Mouse (Mus musculus) adipocyte (in vitro differentiated cells): ENCODE data around the gene Celf1.
A peak's percentile ranks its signal among the peaks of the same experiment; 100 is the strongest.
"Not testable (repeated sequence)": the region's sequence is repeated elsewhere in the genome, so short reads cannot be mapped to it uniquely, and the experiment has no call there.

ENCODE experiments used
- DNase-seq: peaks from one replicate; pipeline ENCODE4 v3.0.0-alpha.2; 2016; ENCODE audit warnings: low spot score

The Celf1 gene

DNA sequence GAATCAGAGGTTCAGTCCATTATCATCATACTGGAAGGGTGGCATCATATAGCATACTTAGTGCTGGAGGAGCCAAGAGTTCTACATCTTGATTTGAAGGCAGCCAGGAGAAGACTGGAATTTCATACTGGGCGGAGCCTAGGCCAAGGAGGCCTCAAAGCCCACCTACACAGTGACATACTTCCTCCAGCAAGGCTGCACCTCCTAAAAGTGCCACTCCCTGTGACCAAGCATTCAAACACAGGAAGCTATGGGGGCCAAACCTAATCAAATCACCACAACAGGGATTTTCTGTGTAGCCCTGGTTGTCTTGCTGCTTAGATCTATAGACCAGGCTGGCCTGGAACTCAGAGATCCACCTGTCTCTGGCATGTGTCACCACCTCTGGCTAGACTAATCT, 83.8 kb downstream of the Celf1 start:
- no peak for DNase-seq

DNA sequence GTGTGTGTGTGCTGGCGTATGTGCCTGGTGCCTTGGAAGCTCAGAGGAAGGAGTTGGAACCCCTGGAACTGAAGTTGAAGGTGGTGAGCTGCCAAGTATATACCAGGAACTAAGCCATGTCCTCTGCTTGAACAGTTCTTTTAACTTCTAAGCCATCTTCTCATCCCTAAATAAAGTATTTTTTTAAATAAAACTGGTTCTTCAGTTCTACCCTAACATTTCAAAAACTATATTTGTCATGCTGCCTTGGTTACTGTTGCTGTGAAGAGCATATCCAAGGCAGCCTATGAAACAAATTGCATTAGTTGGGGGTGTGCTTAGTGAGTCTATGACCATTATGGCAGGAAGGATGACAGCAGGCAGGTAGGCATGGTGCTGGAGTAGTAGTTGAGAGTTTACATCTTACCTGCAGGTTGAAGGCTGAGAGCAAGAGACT, 84.9 kb downstream of the Celf1 start:
- DNase-seq, result no peak

DNA sequence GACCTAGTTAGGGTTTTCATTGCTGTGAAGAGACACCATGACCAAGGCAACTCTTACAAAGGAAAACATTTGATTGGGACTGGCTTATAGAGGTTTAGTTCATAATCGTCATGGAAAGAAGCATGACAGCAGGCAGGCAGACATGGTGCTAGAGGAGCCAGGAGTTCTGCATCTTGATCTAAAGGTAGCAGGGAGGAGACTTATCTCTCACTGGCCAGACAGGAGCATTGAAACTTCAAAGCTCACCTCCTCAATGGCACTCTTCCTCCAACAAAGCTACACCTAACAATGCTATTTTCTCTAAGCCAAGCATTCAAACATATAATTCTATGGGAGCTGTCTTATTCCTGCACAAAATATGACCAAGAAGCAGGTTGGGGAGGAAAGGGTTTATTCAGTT, 86.3 kb downstream of the Celf1 start:
- no peak for DNase-seq

DNA sequence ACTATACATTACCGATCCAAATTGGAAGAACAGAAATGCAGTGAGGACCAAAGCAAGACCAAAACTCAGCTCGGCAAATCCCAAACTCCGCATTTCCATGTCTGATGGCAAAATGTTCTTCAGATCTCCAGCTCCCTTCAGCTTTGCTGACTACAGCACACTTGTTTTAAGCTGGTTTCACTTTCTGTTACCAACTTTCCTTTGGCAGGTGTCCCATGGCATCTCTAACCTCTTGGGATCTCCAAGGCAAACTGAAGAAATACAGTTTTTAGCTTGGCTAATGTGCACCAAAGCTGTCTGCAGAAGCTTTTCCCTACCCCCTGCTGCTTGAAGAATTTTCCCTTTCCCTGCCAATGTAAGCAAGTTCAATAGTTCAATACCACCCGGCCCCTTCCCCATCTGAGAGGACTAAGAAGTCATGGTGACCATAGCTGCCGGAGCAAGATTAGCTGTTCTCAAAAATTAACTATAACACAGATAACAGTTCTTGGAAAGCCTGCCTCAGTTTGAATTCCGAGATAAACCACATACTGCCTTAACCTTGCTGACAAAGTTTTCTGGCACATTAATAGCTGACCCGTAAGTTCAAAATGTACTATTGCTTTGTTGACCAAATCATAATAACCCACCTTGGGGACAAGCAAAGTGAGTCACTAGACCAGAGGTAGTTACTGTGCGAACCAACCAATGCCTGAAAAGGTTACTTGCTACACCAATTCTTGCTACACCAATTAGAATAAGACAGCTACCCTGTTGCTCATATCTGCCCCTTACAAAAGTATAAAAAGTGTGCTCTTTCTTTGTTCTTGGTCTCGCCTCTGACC, 87.4 kb downstream of the Celf1 start:
- DNase-seq, result peak; percentile 98

- DNase-seq, result no peak
Observed at GRCm38 (mm10) chr2:91031216-91031615, 91.0 kb downstream of the Celf1 start.

DNA sequence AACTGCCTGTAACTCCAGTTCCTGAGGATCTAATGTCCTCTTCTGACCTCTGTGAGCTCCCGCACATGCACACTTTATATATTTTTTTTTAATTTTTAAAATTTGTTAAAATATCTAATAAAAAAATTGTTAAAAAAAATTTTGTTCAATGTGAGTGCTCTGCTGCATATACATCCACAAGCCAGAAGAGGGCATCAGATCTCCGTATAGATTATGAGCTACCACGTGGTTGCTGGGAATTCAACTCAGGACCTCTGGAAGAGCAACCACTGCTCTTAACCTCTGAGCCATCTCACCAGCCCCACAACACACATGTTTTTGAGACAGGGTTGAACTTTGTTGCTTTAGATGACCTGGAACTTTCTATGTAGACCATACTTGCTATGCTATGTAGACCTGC, 92.8 kb downstream of the Celf1 start:
- DNase-seq, result peak; percentile 33

DNA sequence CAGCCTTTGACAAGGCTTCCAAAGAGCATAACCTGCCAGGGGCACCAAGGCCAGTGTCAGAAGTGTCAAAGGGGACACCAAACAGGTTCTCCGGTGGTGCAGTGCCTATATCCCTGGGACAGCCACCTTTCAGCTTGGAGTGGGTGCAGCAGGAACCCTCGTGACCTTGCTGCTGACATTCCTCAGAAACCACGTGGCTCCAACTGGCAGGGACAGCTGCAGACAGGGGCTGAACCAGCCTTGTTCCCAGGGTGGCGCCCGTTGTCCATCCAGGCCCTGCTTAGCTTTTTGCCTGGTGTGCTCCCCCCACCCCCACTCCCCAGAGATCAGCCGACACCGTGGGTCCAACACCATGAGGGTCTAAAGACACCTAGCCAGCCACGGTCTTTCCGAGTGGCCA, 95.2 kb downstream of the Celf1 start, which contains the start of gene Rapsn:
TSS of gene Rapsn (plus strand) at position 236 of the 400 bp plus-strand sequence.
- no peak for DNase-seq

GRCm38 (mm10) chr2:91041786-91042185, 101.6 kb downstream of the Celf1 start:
- no peak for DNase-seq

DNA sequence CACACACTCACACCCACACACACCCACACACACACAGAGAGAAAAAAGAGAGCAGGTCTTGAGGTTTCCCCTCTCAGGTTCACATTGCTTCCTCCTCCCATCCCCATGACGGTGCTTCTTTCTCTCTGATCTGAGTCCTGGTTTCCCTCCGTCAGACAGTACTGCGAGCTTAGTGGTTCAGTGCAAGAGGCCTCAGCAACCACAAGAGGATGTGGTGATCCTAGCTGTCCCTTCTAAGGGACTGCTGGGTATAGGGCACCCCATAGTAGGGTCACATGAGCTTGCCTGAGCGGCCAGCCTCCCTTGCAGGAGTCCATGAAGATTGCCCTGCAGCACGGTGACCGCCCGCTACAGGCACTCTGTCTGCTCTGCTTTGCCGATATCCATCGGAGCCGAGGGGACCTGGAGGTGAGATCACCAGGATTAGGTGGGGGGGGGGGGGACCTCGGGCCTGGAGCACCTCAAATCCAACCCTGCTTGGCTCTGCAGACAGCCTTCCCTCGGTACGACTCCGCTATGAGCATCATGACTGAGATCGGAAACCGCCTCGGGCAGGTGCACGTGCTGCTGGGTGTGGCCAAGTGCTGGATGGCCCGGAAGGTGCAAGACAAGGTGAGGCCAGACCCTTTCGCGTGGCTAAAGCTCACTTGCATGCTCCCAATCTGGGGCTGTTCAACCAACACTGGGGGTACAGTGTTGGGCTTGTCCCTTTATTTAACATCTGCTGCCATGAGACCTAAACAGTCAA, 102.6 kb downstream of the Celf1 start:
- no peak for DNase-seq

- DNase-seq, result no peak
Observed at GRCm38 (mm10) chr2:91044727-91045126, 104.5 kb downstream of the Celf1 start.

DNA sequence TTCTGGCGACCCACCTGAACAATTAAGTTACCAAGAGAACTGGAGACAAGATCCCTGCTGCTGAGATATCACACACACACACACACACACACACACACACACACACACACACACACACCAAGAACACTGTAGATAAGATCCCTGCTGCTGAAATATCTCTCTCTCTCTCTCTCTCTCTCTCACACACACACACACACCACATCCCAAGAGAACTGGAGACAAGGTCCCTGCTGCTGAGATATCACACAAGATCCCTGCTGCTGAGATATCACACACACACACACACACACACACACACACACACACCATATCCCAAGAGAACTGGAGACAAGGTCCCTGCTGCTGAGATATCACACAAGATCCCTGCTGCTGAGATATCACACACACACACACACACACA, 105.6 kb downstream of the Celf1 start:
- DNase-seq, result not testable (repeated sequence)

DNA sequence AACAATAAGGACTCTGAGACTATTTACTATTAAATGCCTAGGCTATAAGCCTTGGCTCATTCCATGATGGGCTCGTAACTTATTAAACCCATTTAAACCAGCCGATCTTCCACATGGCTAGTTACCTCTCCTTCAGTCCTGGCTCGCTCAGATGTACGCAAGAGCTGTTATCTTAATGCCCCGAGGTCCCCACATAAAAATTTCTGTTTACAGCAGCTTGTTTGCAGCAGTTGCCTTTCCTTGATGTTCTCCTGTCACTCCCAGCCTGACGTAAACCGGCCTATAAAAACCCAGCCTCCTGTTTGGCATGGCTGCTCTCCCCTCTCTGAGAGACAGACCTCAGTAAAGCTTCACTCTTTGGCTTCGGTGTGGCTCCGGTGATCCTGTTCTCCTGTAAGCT, 107.2 kb downstream of the Celf1 start:
- DNase-seq, result no peak

DNA sequence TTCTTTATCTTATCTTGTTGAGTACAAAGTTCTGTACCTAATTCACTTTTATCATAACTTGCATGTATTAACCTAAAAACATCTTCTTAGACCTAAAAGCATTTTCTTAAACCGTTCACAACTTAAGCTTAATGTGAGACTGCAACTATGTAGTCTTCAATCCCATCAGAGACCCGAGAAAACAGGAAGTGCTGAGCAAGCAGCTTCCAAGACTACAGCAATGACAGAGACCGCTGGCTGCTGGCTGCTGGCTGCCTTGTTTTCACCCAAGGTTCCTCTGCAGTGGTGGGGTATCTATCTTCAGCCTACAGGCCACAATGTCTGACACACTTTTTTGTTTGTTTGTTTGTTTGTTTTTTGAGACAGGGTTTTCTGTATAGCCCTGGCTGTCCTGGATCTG, 111.7 kb downstream of the Celf1 start:
- DNase-seq, result no peak

DNA sequence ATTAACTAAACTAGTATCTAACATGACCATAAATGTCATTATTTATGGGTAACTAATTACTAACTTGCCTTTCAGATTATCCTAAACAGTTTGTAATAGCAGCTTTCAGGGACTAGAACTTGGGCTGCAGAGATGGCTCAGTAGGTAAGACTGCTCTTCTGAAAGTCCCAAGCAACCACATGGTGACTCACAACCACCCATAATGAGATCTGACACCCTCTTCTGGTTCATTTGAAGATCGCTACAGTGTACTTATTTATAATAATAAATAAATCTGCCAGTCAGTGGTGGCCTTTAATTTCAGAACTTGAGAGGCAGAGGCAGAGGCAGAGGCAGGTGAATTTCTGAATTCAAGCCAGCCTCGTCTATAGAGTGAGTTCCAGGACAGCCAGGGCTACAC, 112.6 kb downstream of the Celf1 start:
- DNase-seq, result peak; percentile 36

DNA sequence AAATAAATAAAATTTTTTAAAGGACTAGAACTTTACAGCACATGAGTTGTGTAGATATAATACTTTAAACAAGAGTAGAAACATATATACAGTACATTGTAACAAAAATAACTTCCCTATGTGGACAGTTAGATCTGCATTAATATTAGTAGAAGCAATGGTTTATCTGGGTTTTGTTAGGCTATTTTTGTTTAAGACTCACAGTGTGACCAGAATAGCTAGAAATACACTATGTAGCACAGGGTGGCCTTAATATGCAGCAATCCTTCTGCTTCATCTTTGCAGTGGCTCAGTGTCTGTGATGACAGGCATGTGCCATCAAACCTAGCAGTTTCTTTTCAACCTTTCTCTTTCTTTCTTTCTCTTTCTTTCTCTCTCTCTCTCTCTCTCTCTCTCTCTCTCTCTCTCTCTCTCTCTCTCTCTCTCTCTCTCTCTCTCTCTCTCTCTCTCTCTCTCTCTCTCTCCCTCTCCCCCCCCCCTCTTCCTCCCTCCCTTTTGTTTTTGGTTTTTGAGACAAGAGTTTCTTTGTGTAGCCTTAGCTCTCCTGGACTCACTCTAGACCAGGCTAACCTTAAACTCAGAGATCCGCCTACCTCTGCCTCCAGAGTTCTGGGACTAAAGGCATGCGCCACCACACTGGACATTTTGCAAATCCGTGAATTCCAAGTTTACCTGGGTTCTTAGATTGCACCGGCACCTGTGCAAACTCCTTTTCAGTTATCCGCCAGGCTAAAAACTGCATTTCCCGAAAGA, 113.2 kb downstream of the Celf1 start:
- DNase-seq, result no peak

- DNase-seq, result peak; percentile 95
Observed at GRCm38 (mm10) chr2:91053934-91054382, 113.8 kb downstream of the Celf1 start, which contains the start of gene Psmc3. Gene Psmc3 (plus strand): TSS chr2:91054009.

- DNase-seq, result no peak
Observed at GRCm38 (mm10) chr2:91058435-91058834, 118.3 kb downstream of the Celf1 start.

- no peak for DNase-seq
Observed at GRCm38 (mm10) chr2:91059376-91059775, 119.2 kb downstream of the Celf1 start.

DNA sequence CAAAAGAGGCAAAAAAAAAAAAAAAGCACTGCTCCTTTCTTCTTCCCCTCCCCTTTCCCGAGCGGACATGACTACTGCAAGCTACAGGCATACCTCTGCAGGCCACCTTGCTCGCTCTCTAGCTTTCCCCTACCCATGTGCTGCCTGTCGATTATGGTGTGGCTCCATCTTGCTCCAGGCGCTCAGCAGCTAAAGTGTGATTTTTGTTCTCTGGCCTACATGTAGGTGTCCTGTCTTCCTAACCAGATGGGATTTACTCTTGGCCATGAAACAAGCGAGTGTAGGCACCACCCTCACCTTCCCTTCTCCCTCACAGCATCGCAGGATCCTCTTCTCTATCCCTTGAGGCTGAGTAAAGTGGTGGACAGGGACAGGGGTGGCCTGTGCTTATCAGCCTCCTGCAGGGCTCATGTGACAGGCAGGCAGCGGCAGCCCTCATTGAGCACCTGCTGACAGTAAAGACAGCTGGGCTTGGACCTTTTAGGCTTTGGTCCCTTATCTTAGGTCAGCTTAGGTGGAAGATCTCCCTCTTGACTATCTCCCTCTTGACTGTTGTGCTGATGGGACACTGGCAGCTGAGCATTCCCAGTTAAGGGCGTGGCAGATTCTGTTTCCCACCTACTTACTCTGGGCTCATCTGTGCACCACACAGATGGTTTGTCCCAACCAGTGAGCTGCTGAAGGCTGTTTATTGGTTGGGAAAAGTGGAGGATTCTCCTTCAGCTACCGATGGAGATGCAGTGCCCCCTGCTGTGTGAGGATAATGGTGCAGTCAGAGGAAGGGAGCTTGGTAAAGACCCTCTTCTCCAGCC, 120.6 kb downstream of the Celf1 start:
- peak; percentile 63 for DNase-seq

DNA sequence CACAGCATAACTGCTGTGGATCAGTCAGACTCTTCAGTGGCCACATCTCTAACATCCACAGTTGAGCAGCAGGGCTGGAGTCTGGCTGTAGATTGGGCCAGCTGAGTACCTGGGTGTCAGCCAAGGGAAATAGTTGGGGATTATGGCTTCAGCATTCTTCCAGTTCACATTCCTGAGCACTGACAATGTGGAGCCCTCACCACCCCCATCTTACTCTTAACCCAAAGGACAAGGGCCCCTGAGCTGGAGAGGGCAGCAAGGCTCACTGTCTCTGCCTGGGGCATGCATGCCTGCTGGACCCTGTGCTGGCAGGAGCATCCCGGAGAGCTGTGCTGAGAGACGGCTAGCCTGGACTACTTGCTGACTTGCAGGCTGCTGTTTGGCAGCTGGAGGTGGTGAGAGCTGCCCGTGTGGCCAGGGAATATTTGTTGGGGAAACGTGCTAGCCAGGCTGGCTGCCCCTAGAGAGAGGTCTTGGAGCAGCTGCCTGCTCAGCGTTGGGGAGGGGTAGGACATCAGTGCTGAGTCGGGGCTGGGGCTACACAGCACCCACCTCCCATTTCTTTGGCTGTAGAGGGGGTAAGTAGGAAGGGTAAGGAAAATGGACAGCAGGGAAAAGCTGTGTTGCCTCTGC, 121.8 kb downstream of the Celf1 start:
- DNase-seq, result peak; percentile 76
